Mouse (Mus musculus): ENCODE data around the gene Irak2. TPM values are rescaled to one million over a fixed set of nuclear protein-coding genes. Genes with fewer than 3 reads are reported as not detected.

The Irak2 gene
- polyA plus RNA-seq, 1 experiment from 2014 or later, result 3.6 TPM

DNA sequence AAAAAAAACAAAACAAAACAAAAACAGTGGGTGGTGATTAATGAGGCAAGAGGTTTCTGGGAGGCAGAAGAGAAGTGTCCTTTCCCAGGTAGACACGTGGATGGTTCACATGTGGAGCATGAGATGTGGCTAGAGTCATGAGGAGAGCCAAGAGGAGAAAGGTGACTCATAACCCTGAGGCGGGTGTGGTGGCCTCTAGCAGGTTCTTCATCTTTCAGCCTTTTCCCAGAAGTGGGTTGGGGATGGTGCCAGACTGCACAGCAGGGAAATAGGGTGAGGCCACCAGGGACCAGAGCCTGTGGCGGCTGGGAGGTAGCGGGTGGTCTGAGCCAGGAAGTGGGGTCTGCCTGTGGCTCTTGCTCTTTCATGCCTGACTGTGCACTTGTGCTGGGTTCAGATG lies 37.0 kb downstream of the Irak2 start:
- H3K27me3 ChIP-seq, result no peaks in the 10 kb centered on the region
- no peak overlapping the region for H3K27ac ChIP-seq
- H3K9me3 ChIP-seq, result no peaks in the 10 kb centered on the region
- H3K4me2 ChIP-seq (replicated peaks), result no peak overlapping the region
- no peak for ATAC-seq (ENCODE audit: low FRiP score, low read depth)
- H3K4me3 ChIP-seq, result no peak overlapping the region
- peaks cover 3% of the 10 kb centered on the region; the same call in 1 of the 2 replicates for H3K4me1 ChIP-seq
- 77% methylated on average over 4 of the region's 4 CpGs for WGBS
- H3K36me3 ChIP-seq, result no peaks in the 10 kb centered on the region
- H3K9ac ChIP-seq, result no peak overlapping the region

DNA sequence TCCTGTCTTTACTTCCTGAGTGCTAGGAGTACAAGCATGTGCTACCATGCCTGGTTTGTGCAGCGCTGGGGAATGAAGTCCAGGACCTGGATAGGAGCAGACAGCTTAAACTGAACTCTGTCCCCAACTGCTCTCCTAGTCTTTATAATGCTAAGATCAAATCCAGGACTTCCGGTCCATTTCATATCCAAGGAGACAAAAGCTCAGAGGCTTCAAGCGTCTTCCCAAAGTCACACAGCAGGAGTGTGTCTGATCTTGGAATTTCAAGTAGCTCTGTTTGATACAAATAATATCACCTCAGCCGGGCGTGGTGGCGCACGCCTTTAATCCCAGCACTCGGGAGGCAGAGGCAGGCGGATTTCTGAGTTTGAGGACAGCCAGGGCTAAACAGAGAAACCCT lies 37.7 kb downstream of the Irak2 start:
- ATAC-seq (ENCODE audit: low FRiP score, low read depth), result no peak
- Histone ChIP-seq H3K4me3 (no peak overlapping the region), H3K36me3 (no peaks in the 10 kb centered on the region), H3K27ac (no peak overlapping the region), H3K4me2 (replicated peaks) (no peak overlapping the region), H3K9me3 (no peaks in the 10 kb centered on the region), H3K4me1 (peaks cover 3% of the 10 kb centered on the region; the same call in 1 of the 2 replicates), H3K9ac (no peak overlapping the region), H3K27me3 (no peaks in the 10 kb centered on the region)
- whole genome bisulfite sequencing, result 95% methylated on average over 9 of the region's 9 CpGs

- Histone ChIP-seq H3K9me3 (no peaks in the 10 kb centered on the region), H3K36me3 (no peaks in the 10 kb centered on the region), H3K4me3 (no peak overlapping the region), H3K9ac (no peak overlapping the region), H3K27ac (no peak overlapping the region), H3K4me1 (peaks cover 3% of the 10 kb centered on the region; the same call in 1 of the 2 replicates), H3K27me3 (no peaks in the 10 kb centered on the region), H3K4me2 (replicated peaks) (no peak overlapping the region)
- ATAC-seq (ENCODE audit: low FRiP score, low read depth), result no peak
- 60% methylated on average over 14 of the region's 14 CpGs for WGBS
Measured at GRCm38 (mm10) chr6:113677070-113677734, 38.9 kb downstream of the Irak2 start.

- H3K9ac ChIP-seq, result no peak overlapping the region
- no peak overlapping the region for H3K4me2 ChIP-seq (replicated peaks)
- no peak overlapping the region for H3K27ac ChIP-seq
- no peaks in the 10 kb centered on the region for H3K36me3 ChIP-seq
- 80% methylated on average over 14 of the region's 14 CpGs for WGBS
- no peak for ATAC-seq (ENCODE audit: low FRiP score, low read depth)
- H3K4me1 ChIP-seq, result peaks cover 3% of the 10 kb centered on the region; the same call in 1 of the 2 replicates
- no peaks in the 10 kb centered on the region for H3K27me3 ChIP-seq
- H3K9me3 ChIP-seq, result no peaks in the 10 kb centered on the region
- no peak overlapping the region for H3K4me3 ChIP-seq
Measured at GRCm38 (mm10) chr6:113678246-113679012, 40.2 kb downstream of the Irak2 start.

- no peaks in the 10 kb centered on the region for H3K9me3 ChIP-seq
- H3K4me2 ChIP-seq (replicated peaks), result no peak overlapping the region
- H3K36me3 ChIP-seq, result no peaks in the 10 kb centered on the region
- H3K4me3 ChIP-seq, result no peak overlapping the region
- H3K4me1 ChIP-seq, result peaks cover 3% of the 10 kb centered on the region; the same call in 1 of the 2 replicates
- 79% methylated on average over 9 of the region's 9 CpGs for WGBS
- no peaks in the 10 kb centered on the region for H3K27me3 ChIP-seq
- H3K9ac ChIP-seq, result no peak overlapping the region
- no peak for ATAC-seq (ENCODE audit: low FRiP score, low read depth)
- H3K27ac ChIP-seq, result no peak overlapping the region
Measured at GRCm38 (mm10) chr6:113679993-113680566, 41.8 kb downstream of the Irak2 start.

GRCm38 (mm10) chr6:113681271-113681670 lies 43.0 kb downstream of the Irak2 start:
- ATAC-seq (ENCODE audit: low FRiP score, low read depth), result no peak
- 20% methylated on average over 4 of the region's 4 CpGs for WGBS

GRCm38 (mm10) chr6:113683081-113683825 lies 45.0 kb downstream of the Irak2 start:
- H3K9ac ChIP-seq, result no peak overlapping the region
- H3K27me3 ChIP-seq, result no peaks in the 10 kb centered on the region
- ATAC-seq (ENCODE audit: low FRiP score, low read depth), result no peak
- no peaks in the 10 kb centered on the region for H3K36me3 ChIP-seq
- no peaks in the 10 kb centered on the region for H3K9me3 ChIP-seq
- no peak overlapping the region for H3K4me2 ChIP-seq (replicated peaks)
- WGBS, result 88% methylated on average over 10 of the region's 10 CpGs
- no peaks in the 10 kb centered on the region for H3K4me1 ChIP-seq
- H3K4me3 ChIP-seq, result no peak overlapping the region
- H3K27ac ChIP-seq, result no peak overlapping the region

More at GRCm38 (mm10) chr6:113681271-113681670, 43.0 kb downstream of the Irak2 start:
- Histone ChIP-seq H3K27ac (no peak overlapping the region), H3K4me2 (replicated peaks) (no peak overlapping the region), H3K9me3 (no peaks in the 10 kb centered on the region), H3K36me3 (no peaks in the 10 kb centered on the region), H3K4me1 (peaks cover 3% of the 10 kb centered on the region; the same call in 1 of the 2 replicates), H3K4me3 (no peak overlapping the region), H3K9ac (no peak overlapping the region), H3K27me3 (no peaks in the 10 kb centered on the region)

GRCm38 (mm10) chr6:113686551-113687125 lies 48.4 kb downstream of the Irak2 start:
- H3K36me3 ChIP-seq, result no peaks in the 10 kb centered on the region
- no peaks in the 10 kb centered on the region for H3K9me3 ChIP-seq
- no peaks in the 10 kb centered on the region for H3K27me3 ChIP-seq
- WGBS, result 42% methylated on average over 8 of the region's 8 CpGs
- H3K4me2 ChIP-seq (replicated peaks), result no peak overlapping the region
- peaks cover 15% of the 10 kb centered on the region for H3K4me1 ChIP-seq
- no peak overlapping the region for H3K9ac ChIP-seq
- ATAC-seq (ENCODE audit: low FRiP score, low read depth), result no peak
- no peak overlapping the region for H3K4me3 ChIP-seq
- no peak overlapping the region for H3K27ac ChIP-seq

- 4% methylated on average over 7 of the region's 7 CpGs for WGBS
- peak; percentile 26; the same call in 1 of the 2 replicates for ATAC-seq (ENCODE audit: low FRiP score, low read depth)
- Histone ChIP-seq H3K27me3 (no peaks in the 10 kb centered on the region), H3K36me3 (no peaks in the 10 kb centered on the region), H3K27ac (peak overlapping the region; percentile 61; the same call in 1 of the 2 replicates), H3K4me1 (peaks cover 15% of the 10 kb centered on the region), H3K4me2 (replicated peaks) (peak overlapping the region; percentile 41), H3K9me3 (no peaks in the 10 kb centered on the region), H3K4me3 (no peak overlapping the region), H3K9ac (peak overlapping the region; percentile 19; the same call in 1 of the 2 replicates)
Measured at GRCm38 (mm10) chr6:113690008-113690399, 51.7 kb downstream of the Irak2 start.

- Histone ChIP-seq H3K4me1 (peaks cover 15% of the 10 kb centered on the region), H3K27ac (peak overlapping the region; percentile 61; the same call in 1 of the 2 replicates), H3K4me3 (no peak overlapping the region), H3K27me3 (no peaks in the 10 kb centered on the region), H3K36me3 (no peaks in the 10 kb centered on the region), H3K9ac (peak overlapping the region; percentile 35; the same call in 1 of the 2 replicates), H3K4me2 (replicated peaks) (peak overlapping the region; percentile 41), H3K9me3 (no peaks in the 10 kb centered on the region)
- WGBS, result 3% methylated on average over 14 of the region's 14 CpGs
- ATAC-seq (ENCODE audit: low FRiP score, low read depth), result peak; percentile 71
Measured at GRCm38 (mm10) chr6:113690400-113691083, 52.3 kb downstream of the Irak2 start.

- Histone ChIP-seq H3K36me3 (no peaks in the 10 kb centered on the region), H3K27ac (0 out of 2 replicates have a peak overlapping the region, but pooled peaks have one; percentile 61), H3K4me2 (replicated peaks) (no peak overlapping the region; the same call in 1 of the 2 replicates), H3K4me3 (no peak overlapping the region), H3K9me3 (no peaks in the 10 kb centered on the region), H3K9ac (peak overlapping the region; percentile 35; the same call in 1 of the 2 replicates), H3K4me1 (peaks cover 17% of the 10 kb centered on the region), H3K27me3 (no peaks in the 10 kb centered on the region)
- ATAC-seq (ENCODE audit: low FRiP score, low read depth), result no peak
- 65% methylated on average over 4 of the region's 4 CpGs for WGBS
Measured at GRCm38 (mm10) chr6:113691084-113691462, 52.8 kb downstream of the Irak2 start.
